Mouse (Mus musculus): Measurements from ENCODE around the gene Dhx29.
"Not testable (repeated sequence)": the region's sequence is repeated elsewhere in the genome, so short reads cannot be mapped to it uniquely, and the experiment has no call there.

Dhx29 gene

GRCm38 (mm10) chr13:112986451-112986950 is 59.2 kb downstream of the Dhx29 start:
- peak; percentile 47 for DNase-seq (ENCODE audit: extremely low spot score, low spot score)

- DNase-seq (ENCODE audit: extremely low spot score, low spot score): peak; percentile 92
Observed at GRCm38 (mm10) chr13:112987532-112987943, 60.3 kb downstream of the Dhx29 start, which contains the start of gene Ccno. Gene Ccno, plus strand, starts transcription at chr13:112987802.

- DNase-seq (ENCODE audit: extremely low spot score, low spot score): no peak
Observed at GRCm38 (mm10) chr13:112987991-112988390, 60.7 kb downstream of the Dhx29 start.

GRCm38 (mm10) chr13:112988866-112989265 is 61.6 kb downstream of the Dhx29 start:
- DNase-seq (ENCODE audit: extremely low spot score, low spot score): peak; percentile 52

- peak; percentile 61 for DNase-seq (ENCODE audit: extremely low spot score, low spot score)
Observed at GRCm38 (mm10) chr13:112989541-112989940, 62.3 kb downstream of the Dhx29 start.

GRCm38 (mm10) chr13:112990346-112990745 is 63.1 kb downstream of the Dhx29 start:
- DNase-seq (ENCODE audit: extremely low spot score, low spot score): no peak

- DNase-seq (ENCODE audit: extremely low spot score, low spot score): peak; percentile 58
Observed at GRCm38 (mm10) chr13:112993531-112994152, 66.4 kb downstream of the Dhx29 start, which contains the start of gene Mcidas. Gene Mcidas, plus strand, starts transcription at chr13:112993845.

GRCm38 (mm10) chr13:112994191-112994590 is 66.9 kb downstream of the Dhx29 start:
- peak; percentile 65 for DNase-seq (ENCODE audit: extremely low spot score, low spot score)

GRCm38 (mm10) chr13:112996407-112996806 is 69.2 kb downstream of the Dhx29 start:
- peak; percentile 19 for DNase-seq (ENCODE audit: extremely low spot score, low spot score)

GRCm38 (mm10) chr13:112997369-112997768 is 70.1 kb downstream of the Dhx29 start:
- DNase-seq (ENCODE audit: extremely low spot score, low spot score): no peak

- peak; percentile 67 for DNase-seq (ENCODE audit: extremely low spot score, low spot score)
Observed at GRCm38 (mm10) chr13:112998427-112999201, 71.4 kb downstream of the Dhx29 start.

- no peak for DNase-seq (ENCODE audit: extremely low spot score, low spot score)
Observed at GRCm38 (mm10) chr13:113000090-113000489, 72.8 kb downstream of the Dhx29 start.

- no peak for DNase-seq (ENCODE audit: extremely low spot score, low spot score)
Observed at GRCm38 (mm10) chr13:113000576-113001318, 73.5 kb downstream of the Dhx29 start.

GRCm38 (mm10) chr13:113012683-113013082 is 85.4 kb downstream of the Dhx29 start:
- DNase-seq (ENCODE audit: extremely low spot score, low spot score): no peak

- not testable (repeated sequence) for DNase-seq (ENCODE audit: extremely low spot score, low spot score)
Observed at GRCm38 (mm10) chr13:113013174-113013953, 86.1 kb downstream of the Dhx29 start.

Data from neural tube, embryonic 10.5 days (tissue).